Mouse (Mus musculus): ENCODE results near the gene Grb10. TPM values are rescaled to one million over a fixed set of nuclear protein-coding genes. Genes with fewer than 3 reads are reported as not detected.

The Grb10 gene
- total RNA-seq, 1 experiment from 2014 or later = 20.0 TPM

- no peak for ATAC-seq (replicated peaks; ENCODE audit: low read depth, poor library complexity, severe bottlenecking)
These were observed 3.7 kb downstream of the Grb10 start for GRCm38 (mm10) chr11:12034781-12035180.

DNA sequence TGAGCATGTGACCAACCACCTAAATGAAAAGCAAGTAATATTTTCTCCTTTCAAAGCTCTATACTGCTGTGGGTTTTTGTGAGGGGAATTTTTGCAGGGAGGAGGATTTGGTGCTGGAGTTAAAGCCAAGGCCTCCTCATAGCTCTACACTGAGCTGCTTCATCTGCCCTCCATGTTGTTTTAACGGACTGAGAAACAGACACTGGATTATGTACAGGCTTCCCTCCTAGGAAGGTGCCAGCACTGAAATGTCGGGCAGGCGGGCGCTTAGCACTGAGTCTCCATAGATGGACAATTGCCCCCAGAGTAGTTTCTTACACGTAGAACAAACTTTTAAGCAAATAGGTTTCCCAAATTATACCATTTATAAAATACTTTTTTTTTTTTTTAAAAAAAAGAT is 4.1 kb downstream of the Grb10 start:
- no peak for ATAC-seq (replicated peaks; ENCODE audit: low read depth, poor library complexity, severe bottlenecking)

- no peak for ATAC-seq (replicated peaks; ENCODE audit: low read depth, poor library complexity, severe bottlenecking)
These were observed 5.7 kb downstream of the Grb10 start for GRCm38 (mm10) chr11:12032831-12033230.

DNA sequence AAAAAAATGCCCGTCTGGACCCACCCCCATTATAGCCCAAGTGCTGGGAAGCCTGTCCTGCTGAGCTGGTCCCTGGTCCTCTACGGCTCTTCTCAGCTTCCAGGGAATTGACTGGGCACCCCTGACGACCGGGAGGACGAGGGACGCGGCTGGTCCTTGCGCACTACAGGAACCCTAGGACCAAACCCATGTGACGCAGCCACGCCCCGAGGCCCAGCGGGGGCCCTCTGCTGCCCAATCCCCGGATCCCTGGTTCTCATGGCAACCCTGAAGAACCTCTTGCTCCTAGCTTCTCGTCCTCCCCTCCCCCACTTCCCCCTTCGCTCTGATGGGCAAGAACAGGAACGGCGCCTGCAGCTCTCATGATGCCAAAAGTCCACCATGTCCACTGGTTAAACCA is 11.8 kb downstream of the Grb10 start:
- no peak for ATAC-seq (replicated peaks; ENCODE audit: low read depth, poor library complexity, severe bottlenecking)

DNA sequence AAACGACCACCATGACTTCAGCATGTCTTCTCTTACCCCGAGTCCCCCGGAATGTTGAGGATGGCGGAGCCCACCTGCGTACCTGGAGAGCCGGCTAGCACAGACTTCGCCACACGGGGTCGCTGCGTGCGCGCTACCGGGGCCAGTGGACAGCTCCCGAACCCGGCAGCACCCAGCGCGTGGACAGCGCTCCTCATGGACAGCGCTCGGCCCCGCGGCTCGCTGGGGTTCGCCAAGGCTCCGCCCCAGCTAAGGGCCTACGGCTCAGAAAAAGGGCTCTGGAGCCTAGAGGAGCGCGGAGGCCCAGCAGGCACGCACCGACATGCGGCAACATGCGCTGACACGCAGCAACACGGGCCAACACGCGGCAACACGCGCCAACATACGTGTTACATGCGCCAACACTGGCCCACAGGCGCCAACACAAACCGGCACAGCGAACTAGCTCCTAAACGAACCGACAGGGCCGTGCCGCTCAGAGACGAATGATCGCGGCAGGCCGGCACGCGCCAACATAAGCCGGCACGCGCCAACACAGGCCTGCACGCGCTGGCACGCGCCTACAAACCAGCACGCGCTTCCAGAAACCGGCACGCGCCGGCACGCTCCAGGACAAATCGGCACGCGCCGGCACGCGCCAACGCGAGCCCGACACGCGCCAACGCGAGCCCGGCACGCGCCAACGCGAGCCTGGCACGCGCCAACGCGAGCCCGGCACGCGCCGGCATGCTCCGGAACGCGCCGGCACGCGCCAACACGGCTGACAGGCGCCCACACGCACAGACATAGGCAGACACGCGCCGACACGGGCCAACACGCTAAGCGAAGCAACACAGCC is 12.5 kb downstream of the Grb10 start:
- peak; percentile 91 for ATAC-seq (replicated peaks; ENCODE audit: low read depth, poor library complexity, severe bottlenecking)

DNA sequence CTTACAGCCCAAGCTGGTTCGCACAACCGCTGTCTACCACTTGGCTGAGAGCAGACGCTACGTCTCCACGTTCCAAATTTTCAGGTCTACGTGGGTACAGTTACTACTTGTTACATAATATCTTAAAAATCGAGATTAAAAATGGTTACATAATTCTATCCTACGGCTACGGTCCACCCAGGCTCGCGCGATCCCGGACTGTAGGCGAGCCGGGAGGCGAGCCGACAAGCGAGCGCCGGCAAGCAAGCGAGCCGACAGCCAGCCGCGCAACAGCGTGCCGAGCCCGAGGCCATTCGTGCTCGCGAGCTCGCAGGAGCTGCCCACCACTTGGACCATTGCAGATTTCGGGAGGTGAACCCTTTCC is 13.1 kb downstream of the Grb10 start:
- ATAC-seq (replicated peaks; ENCODE audit: low read depth, poor library complexity, severe bottlenecking) = peak; percentile 52

- no peak for ATAC-seq (replicated peaks; ENCODE audit: low read depth, poor library complexity, severe bottlenecking)
These were observed 15.4 kb downstream of the Grb10 start for GRCm38 (mm10) chr11:12023051-12023450.

GRCm38 (mm10) chr11:12019651-12020050 is 18.8 kb downstream of the Grb10 start:
- ATAC-seq (replicated peaks; ENCODE audit: low read depth, poor library complexity, severe bottlenecking) = no peak

DNA sequence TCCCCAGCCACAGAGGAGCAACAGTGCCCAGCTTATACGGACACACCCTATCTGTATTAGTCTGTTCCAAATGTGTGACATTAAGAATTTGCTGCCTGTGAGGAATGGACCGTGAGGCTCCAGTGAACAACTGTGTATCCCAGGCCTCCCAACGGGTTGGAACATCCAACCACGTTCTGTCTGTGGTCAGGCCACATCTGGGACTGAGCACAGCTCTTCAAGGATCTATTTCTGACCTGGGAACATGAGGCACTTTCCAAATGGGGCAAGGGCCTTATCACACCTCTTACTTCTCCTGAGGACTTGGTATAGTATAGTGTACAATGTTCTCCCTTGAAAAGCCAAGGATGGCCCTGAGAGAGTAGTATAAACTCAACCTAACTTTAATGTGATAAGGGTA is 19.9 kb downstream of the Grb10 start:
- no peak for ATAC-seq (replicated peaks; ENCODE audit: low read depth, poor library complexity, severe bottlenecking)

DNA sequence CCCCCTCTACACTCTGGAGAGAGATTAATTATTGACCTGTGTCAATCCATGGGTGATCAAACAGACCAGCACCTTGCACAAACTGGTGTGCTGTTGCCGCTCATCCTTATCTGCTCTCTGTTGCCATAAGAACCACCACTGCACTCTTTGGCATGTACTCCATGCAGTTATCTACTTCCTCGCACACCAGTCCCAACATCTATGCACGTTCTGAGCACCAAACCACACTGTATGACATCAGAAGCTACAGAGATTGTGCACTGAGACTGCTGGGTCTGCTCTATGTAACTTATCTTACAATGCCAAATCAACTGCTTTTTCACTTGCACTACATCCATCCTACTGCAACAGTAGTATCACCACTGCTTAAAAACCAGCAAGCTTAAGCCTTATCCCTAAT is 28.4 kb downstream of the Grb10 start:
- peak; percentile 99 for ATAC-seq (replicated peaks; ENCODE audit: low read depth, poor library complexity, severe bottlenecking)

GRCm38 (mm10) chr11:12000293-12000910 is 38.1 kb downstream of the Grb10 start:
- ATAC-seq (replicated peaks; ENCODE audit: low read depth, poor library complexity, severe bottlenecking) = no peak

GRCm38 (mm10) chr11:11998881-11999280 is 39.6 kb downstream of the Grb10 start:
- ATAC-seq (replicated peaks; ENCODE audit: low read depth, poor library complexity, severe bottlenecking) = no peak

GRCm38 (mm10) chr11:11997045-11997444 is 41.4 kb downstream of the Grb10 start:
- no peak for ATAC-seq (replicated peaks; ENCODE audit: low read depth, poor library complexity, severe bottlenecking)

DNA sequence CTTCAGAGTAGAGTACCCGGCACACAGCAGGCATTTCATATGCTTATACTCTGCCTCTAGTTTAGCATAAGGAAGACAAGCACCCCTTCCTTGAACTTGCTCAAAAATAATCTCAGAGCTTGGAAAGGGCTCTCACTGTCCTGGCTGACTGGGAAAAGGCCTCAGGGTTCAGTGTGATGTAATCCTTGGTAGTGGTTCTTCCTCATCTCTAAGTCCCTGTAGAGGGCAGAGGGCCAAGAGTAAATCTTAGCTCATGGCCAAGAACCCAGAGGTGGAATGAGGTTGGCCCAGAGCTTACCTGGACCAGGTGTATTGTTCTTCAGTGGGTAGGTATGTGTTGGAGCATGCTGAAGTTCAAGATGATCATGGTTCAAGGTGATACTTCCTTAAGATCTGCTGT is 43.1 kb downstream of the Grb10 start:
- ATAC-seq (replicated peaks; ENCODE audit: low read depth, poor library complexity, severe bottlenecking) = no peak

- ATAC-seq (replicated peaks; ENCODE audit: low read depth, poor library complexity, severe bottlenecking) = no peak
These were observed 44.7 kb downstream of the Grb10 start for GRCm38 (mm10) chr11:11993807-11994206.

GRCm38 (mm10) chr11:11993183-11993582 is 45.3 kb downstream of the Grb10 start:
- no peak for ATAC-seq (replicated peaks; ENCODE audit: low read depth, poor library complexity, severe bottlenecking)

GRCm38 (mm10) chr11:11989850-11990249 is 48.6 kb downstream of the Grb10 start:
- no peak for ATAC-seq (replicated peaks; ENCODE audit: low read depth, poor library complexity, severe bottlenecking)

- ATAC-seq (replicated peaks; ENCODE audit: low read depth, poor library complexity, severe bottlenecking) = no peak
These were observed 51.2 kb downstream of the Grb10 start for GRCm38 (mm10) chr11:11987233-11987632.

DNA sequence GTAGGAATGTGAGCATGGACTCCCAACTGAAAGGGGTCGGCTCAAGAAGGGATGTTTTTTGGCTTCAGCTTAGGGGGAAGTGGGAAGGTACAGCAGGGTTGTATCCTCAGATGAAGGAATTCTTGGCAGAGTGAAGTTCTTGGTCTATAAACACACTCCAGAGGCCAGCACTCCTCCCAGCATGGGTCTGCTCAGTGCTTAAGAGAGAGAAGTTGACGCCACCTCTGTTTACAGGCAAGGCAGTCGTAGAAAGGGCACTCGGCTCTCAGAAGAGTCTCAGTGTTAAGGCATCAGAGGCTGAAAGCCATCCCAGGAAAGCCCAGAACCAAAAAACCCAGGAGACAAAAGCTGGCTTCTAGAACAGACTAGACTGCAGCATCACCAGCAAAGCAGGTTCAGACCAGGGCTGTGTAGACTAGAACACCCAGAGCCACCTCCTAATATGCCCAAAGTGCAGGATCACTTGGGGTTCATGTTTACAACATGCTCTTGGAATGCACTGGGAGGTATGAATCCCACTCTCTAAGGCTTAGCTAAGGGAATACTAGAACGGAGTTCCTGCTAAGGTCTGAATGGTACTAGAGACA is 59.8 kb downstream of the Grb10 start:
- ATAC-seq (replicated peaks; ENCODE audit: low read depth, poor library complexity, severe bottlenecking) = no peak

DNA sequence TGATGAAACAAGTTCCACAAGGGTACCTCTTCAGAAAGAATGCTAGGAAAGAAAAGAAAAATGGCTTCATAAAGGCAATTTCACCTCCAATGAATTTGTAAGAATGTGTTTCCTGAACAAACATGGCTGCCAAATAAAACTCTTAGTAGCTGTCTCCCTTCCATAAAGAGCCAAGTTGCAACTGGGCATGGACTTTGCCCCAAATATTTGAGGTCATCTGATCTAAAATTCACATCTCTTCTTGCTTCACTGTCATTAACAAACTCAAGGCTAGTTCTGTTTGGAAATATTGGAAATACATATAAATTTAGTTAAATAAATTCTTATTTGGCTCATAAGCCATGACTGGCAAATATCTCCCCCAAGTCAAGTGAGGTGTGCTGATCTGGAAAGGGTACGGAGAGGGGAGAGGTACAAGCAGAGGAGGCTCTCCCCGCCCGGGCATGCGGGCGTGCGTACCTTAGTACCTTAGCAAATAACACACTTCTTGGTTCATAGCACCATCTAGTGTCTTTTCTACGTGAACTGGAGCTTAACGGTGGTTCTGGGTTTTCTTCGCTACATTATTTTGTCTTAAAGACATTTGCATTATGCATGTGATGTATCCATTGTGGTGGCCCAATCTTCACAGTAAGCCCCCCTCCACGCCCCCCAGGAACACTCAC is 63.8 kb downstream of the Grb10 start:
- ATAC-seq (replicated peaks; ENCODE audit: low read depth, poor library complexity, severe bottlenecking) = peak; percentile 74

All from common myeloid progenitor, adult 5-6 weeks (primary cell).